Mouse (Mus musculus): ENCODE results near the gene Fzr1.

The Fzr1 gene

GRCm38 (mm10) chr10:81418216-81419070 is 40.1 kb upstream of the Fzr1 start:
- H3K36me3 ChIP-seq (ENCODE audit: insufficient read depth, low read length) = 0 out of 2 replicates have a peak, but pooled peaks cover under 1% of the 10 kb centered on the region
- TF ChIP-seq NANOG (IDR thresholded peaks at IDR 0.05; ENCODE audit: borderline replicate concordance, low read length) = no peak
- no peak for TF ChIP-seq CTCF (conservative IDR thresholded peaks at IDR 0.05; ENCODE audit: low read length)
- no peak for TF ChIP-seq POU5F1 (IDR thresholded peaks at IDR 0.05; ENCODE audit: borderline replicate concordance, low read length)
- peak overlapping the region; percentile 63 for H3K4me3 ChIP-seq (replicated peaks; ENCODE audit: low read length)
- H3K4me1 ChIP-seq (replicated peaks; ENCODE audit: low read depth, low read length) = peaks cover 83% of the 10 kb centered on the region
- H3K9me3 ChIP-seq (ENCODE audit: low read length) = no peaks in the 10 kb centered on the region
- peaks cover 42% of the 10 kb centered on the region for H3K27me3 ChIP-seq (ENCODE audit: insufficient read depth, low read length)

DNA sequence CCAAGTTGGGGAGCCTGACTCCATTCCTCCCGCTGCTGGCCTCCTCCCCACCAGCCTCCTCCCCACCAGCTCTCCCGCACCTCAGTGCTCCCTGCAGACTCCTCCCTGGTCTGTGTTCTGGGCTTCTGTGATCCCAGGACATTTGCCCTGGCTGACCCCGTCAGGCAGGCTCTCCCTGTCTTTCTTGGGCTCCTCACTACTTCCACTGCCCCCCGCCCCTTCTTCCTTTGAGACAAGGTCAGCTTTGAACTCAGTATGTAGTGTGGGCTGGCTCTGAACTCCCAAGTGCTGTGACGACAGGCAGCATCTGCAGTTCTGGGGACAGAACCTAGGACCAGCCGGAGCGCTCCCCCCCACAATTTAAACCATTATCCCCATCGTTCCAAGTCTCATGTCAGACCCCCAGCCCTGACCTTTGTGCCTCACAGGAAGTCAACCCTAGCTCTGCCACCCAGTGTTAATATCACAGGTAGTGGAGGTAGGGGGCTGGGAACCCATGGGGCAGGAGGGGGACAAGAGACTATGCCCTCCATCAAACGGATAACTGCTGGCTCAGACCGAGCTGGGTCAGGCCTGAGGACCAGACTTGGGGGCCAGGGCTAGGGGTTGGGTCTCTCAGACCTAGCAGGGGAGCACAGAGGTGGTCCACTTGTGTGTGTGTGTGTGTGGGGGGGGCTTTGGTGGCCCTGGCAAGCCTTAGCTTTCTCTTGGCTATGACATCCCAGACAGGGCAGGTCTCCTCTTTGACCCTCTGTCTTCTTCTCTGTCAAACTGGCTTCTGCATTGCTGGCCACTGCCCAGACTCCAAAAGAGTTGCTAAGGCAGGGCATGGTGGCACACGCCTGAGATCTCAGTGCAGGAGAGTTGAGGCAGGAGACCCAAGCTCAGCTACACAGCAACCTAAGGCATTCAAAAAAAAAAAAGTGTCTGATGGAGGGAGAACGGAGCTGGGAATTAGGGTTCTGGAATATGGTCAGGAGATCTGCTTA is 39.2 kb upstream of the Fzr1 start:
- Histone ChIP-seq H3K36me3 (ENCODE audit: insufficient read depth, low read length) (peaks cover 9% of the 10 kb centered on the region), H3K4me3 (replicated peaks; ENCODE audit: low read length) (peak overlapping the region; percentile 73), H3K9me3 (ENCODE audit: low read length) (no peaks in the 10 kb centered on the region), H3K4me1 (replicated peaks; ENCODE audit: low read depth, low read length) (peaks cover 90% of the 10 kb centered on the region), H3K27me3 (ENCODE audit: insufficient read depth, low read length) (peaks cover 38% of the 10 kb centered on the region)
- TF ChIP-seq NANOG (IDR thresholded peaks at IDR 0.05; ENCODE audit: borderline replicate concordance, low read length) = no peak

- Histone ChIP-seq H3K4me3 (replicated peaks; ENCODE audit: low read length) (peak overlapping the region; percentile 73), H3K36me3 (ENCODE audit: insufficient read depth, low read length) (peaks cover 15% of the 10 kb centered on the region), H3K9me3 (ENCODE audit: low read length) (no peaks in the 10 kb centered on the region), H3K27me3 (ENCODE audit: insufficient read depth, low read length) (peaks cover 29% of the 10 kb centered on the region), H3K4me1 (replicated peaks; ENCODE audit: low read depth, low read length) (peaks cover 97% of the 10 kb centered on the region)
- TF ChIP-seq CTCF (conservative IDR thresholded peaks at IDR 0.05; ENCODE audit: low read length) (peak; percentile 42), NANOG (IDR thresholded peaks at IDR 0.05; ENCODE audit: borderline replicate concordance, low read length) (no peak)
Observed at GRCm38 (mm10) chr10:81416581-81417226, 38.4 kb upstream of the Fzr1 start.

GRCm38 (mm10) chr10:81415549-81416310 is 37.4 kb upstream of the Fzr1 start:
- Histone ChIP-seq H3K4me3 (replicated peaks; ENCODE audit: low read length) (peak overlapping the region; percentile 73), H3K36me3 (ENCODE audit: insufficient read depth, low read length) (peaks cover 25% of the 10 kb centered on the region), H3K27me3 (ENCODE audit: insufficient read depth, low read length) (peaks cover 20% of the 10 kb centered on the region), H3K4me1 (replicated peaks; ENCODE audit: low read depth, low read length) (peaks cover 97% of the 10 kb centered on the region), H3K9me3 (ENCODE audit: low read length) (no peaks in the 10 kb centered on the region)
- TF ChIP-seq CTCF (conservative IDR thresholded peaks at IDR 0.05; ENCODE audit: low read length) = no peak
- no peak for TF ChIP-seq NANOG (IDR thresholded peaks at IDR 0.05; ENCODE audit: borderline replicate concordance, low read length)
- no peak for TF ChIP-seq POU5F1 (IDR thresholded peaks at IDR 0.05; ENCODE audit: borderline replicate concordance, low read length)

DNA sequence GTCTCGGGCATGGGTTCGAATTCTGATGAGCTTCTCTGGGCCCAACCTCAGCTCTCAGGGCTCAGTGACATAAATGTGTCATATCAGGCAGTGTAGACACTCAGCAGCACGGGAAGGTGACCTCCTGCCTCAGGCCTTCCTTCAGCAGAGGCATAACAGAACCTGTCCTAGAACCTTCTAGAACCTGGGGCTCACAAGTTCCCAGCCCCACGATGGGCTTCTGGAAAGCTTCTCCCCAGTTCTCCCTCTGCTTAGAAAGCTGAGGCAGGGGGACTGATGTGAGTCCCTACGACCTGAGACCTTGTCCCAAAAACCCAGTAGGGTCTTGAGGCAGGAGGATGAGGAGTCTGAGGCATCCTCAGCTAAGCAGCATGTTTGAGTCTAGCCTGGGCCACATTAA is 36.8 kb upstream of the Fzr1 start:
- H3K36me3 ChIP-seq (ENCODE audit: insufficient read depth, low read length) = peaks cover 29% of the 10 kb centered on the region
- H3K9me3 ChIP-seq (ENCODE audit: low read length) = no peaks in the 10 kb centered on the region
- peak overlapping the region; percentile 73 for H3K4me3 ChIP-seq (replicated peaks; ENCODE audit: low read length)
- no peak for TF ChIP-seq POU5F1 (IDR thresholded peaks at IDR 0.05; ENCODE audit: borderline replicate concordance, low read length)
- no peak for TF ChIP-seq NANOG (IDR thresholded peaks at IDR 0.05; ENCODE audit: borderline replicate concordance, low read length)
- TF ChIP-seq CTCF (conservative IDR thresholded peaks at IDR 0.05; ENCODE audit: low read length) = no peak
- peaks cover 14% of the 10 kb centered on the region for H3K27me3 ChIP-seq (ENCODE audit: insufficient read depth, low read length)
- peaks cover 97% of the 10 kb centered on the region for H3K4me1 ChIP-seq (replicated peaks; ENCODE audit: low read depth, low read length)

DNA sequence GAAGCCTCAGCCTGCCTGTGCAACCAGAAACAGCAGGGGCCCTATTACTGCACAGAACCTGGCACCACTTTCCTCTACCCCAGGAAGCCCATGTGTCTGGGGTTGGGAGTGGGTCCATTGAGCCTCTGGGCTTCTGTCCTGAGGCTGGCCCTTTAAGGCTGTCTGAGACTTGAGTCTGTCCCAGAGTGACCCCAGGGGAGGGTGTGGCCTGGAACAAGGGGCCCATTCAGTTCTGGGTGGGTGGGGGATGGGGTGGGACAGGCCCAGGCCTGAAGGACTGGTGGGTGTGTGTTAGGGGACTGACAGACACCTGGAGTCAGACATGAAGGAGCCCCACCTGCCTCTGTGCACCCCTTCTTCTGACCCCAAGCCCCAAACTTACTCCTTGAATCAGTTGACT is 36.4 kb upstream of the Fzr1 start:
- Histone ChIP-seq H3K36me3 (ENCODE audit: insufficient read depth, low read length) (peaks cover 29% of the 10 kb centered on the region), H3K4me1 (replicated peaks; ENCODE audit: low read depth, low read length) (peaks cover 97% of the 10 kb centered on the region), H3K27me3 (ENCODE audit: insufficient read depth, low read length) (peaks cover 9% of the 10 kb centered on the region), H3K9me3 (ENCODE audit: low read length) (no peaks in the 10 kb centered on the region), H3K4me3 (replicated peaks; ENCODE audit: low read length) (peak overlapping the region; percentile 73)
- TF ChIP-seq CTCF (conservative IDR thresholded peaks at IDR 0.05; ENCODE audit: low read length) (no peak), NANOG (IDR thresholded peaks at IDR 0.05; ENCODE audit: borderline replicate concordance, low read length) (no peak), POU5F1 (IDR thresholded peaks at IDR 0.05; ENCODE audit: borderline replicate concordance, low read length) (no peak)

DNA sequence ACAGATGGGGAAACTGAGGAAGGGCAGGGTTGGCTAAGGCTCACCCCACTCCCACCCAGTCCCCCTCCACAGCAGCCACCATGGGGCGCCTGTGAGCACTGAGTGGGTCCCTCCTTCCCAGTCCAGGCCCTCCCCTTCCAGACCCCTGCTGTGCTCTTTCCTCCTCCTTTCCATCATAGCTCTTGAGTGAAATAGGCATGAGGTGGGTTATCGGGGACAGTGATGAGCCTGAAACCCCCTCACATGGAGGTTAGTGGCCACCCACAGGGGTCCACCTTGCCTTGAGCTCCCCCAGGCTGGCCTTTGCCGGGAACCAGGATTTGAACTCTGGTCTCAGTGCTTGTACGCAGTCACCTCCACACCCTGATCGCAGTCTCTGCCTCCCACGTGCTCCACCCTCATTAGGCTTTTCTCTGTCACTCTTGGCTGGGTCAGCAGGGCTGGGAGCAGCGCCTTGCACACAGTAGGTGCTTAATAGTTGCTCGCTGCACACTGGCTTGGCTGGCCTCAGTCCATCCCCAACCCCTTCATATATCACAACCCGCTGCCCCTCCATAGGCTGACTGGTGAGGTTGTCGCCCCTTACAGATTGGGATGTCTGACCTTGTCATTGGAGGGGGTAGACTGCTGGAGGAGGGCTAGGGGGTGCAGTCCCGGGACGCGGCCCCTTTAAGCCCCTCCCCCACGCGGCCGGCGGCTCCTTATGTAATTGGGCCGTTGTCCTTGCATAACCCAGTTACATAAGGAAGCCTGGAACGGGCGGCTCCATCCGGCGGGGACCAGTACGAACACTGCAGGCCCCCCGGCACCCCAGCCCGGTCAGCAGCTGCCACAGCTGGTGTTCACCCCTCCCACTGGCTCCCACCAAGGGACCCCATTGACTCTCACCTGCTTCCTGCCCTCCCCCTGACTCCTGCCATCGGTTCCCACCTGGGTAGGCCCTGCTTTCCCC is 35.3 kb upstream of the Fzr1 start:
- peaks cover 97% of the 10 kb centered on the region for H3K4me1 ChIP-seq (replicated peaks; ENCODE audit: low read depth, low read length)
- TF ChIP-seq CTCF (conservative IDR thresholded peaks at IDR 0.05; ENCODE audit: low read length) (no peak), NANOG (IDR thresholded peaks at IDR 0.05; ENCODE audit: borderline replicate concordance, low read length) (no peak)
- peaks cover 29% of the 10 kb centered on the region for H3K36me3 ChIP-seq (ENCODE audit: insufficient read depth, low read length)
- peaks cover 5% of the 10 kb centered on the region; the same call in 1 of the 2 replicates for H3K27me3 ChIP-seq (ENCODE audit: insufficient read depth, low read length)
- H3K9me3 ChIP-seq (ENCODE audit: low read length) = no peaks in the 10 kb centered on the region
- peak overlapping the region; percentile 73 for H3K4me3 ChIP-seq (replicated peaks; ENCODE audit: low read length)
